In the genomic region with DNA sequence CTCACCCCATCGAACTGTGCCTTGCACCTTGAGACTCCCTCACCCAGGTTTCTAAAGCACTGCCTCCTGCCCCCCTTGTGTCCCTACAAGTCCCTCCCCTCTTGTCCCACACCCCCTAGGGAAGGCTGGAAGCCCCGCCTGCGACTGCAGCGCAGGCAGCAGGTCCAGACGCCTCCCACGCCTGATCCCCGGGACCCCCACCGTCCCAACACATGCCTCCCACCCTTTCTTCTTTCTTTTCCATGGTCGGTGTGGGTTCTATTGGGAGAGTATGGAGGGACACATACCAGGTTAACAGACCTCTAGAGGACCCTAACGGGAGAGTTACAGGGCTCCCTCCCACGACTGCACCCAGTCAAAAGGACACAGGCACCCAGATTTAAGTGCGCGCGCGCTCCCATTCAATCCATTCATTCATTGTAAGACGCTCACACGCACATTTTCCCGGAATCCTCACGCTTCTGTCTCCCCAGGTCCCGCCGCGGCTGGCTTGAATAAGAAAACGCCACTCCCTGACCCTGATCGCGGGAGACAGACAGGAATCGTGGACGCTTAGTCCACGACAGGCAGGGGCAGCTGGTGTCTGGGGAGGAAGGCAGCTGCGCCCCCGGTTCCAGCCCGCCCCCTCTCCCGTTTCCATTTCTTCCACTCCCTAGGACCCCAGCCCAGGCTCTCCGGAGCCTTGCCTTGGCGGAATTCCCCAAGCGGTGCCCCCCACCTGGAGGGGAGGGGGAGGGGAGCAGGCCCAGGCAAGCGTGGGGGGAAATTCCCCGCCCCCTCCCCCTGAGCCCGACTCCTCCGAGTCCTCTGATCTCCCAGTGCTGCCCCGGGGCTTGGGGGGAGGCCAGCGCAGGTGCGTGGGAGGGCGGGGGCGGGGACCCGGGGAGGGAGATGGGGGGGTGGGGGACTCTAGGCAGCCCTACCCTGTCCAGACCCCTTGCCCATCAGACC, we compare ENCODE assay signal across 8 mouse cellular contexts. TPM values are rescaled to one million over a fixed set of nuclear protein-coding genes. Genes with fewer than 3 reads are reported as not detected.
DNase-seq lines count a peak whose midpoint lies in the region; ATAC-seq and TF ChIP-seq lines count a peak whose summit lies in the region.

A gene (minus strand): TSS at position 533 of the 951 bp plus-strand sequence.

- H3K27me3 ChIP-seq in E14TG2a.4 (ENCODE audit: insufficient read depth, low read length), result peaks cover 76% of the 10 kb centered on the region
- H3K27me3 ChIP-seq in hindbrain, embryonic 10.5 days (ENCODE audit: insufficient read depth, poor library complexity, severe bottlenecking), result peaks cover 77% of the 10 kb centered on the region
- H3K27me3 ChIP-seq in midbrain, embryonic 14.5 days (ENCODE audit: control insufficient read depth, insufficient read depth, low read length), result peaks cover 57% of the 10 kb centered on the region

- H3K9me3 ChIP-seq in E14TG2a.4 (ENCODE audit: low read length), result no peaks in the 10 kb centered on the region
- peaks cover 7% of the 10 kb centered on the region; the same call in 1 of the 2 replicates for H3K9me3 ChIP-seq in hindbrain, embryonic 10.5 days
- no peaks in the 10 kb centered on the region for H3K9me3 ChIP-seq in midbrain, embryonic 14.5 days (ENCODE audit: control insufficient read depth, low read length)

- peak within 1 kb of the TSS; percentile 80 for H3K4me3 ChIP-seq in E14TG2a.4 (replicated peaks; ENCODE audit: low read length)
- peak within 1 kb of the TSS; percentile 51 for H3K4me3 ChIP-seq in hindbrain, embryonic 10.5 days
- peak within 1 kb of the TSS; percentile 40 for H3K4me3 ChIP-seq in midbrain, embryonic 14.5 days (replicated peaks; ENCODE audit: low read depth, low read length)

- ATAC-seq in CD4-positive, CD25-positive, alpha-beta regulatory T cell, adult 4 months, result no peak
- ATAC-seq in midbrain, embryonic 14.5 days (ENCODE audit: low FRiP score, low TSS enrichment), result no peak
- no peak for ATAC-seq in erythroblast, adult 5-6 weeks (replicated peaks; ENCODE audit: low FRiP score, poor library complexity, severe bottlenecking)

- H3K4me1 ChIP-seq in E14TG2a.4 (replicated peaks; ENCODE audit: low read depth, low read length), result peaks cover 69% of the 10 kb centered on the region
- H3K4me1 ChIP-seq in hindbrain, embryonic 10.5 days (replicated peaks), result peaks cover 41% of the 10 kb centered on the region
- H3K4me1 ChIP-seq in midbrain, embryonic 14.5 days (ENCODE audit: control insufficient read depth, insufficient read depth, low read length), result peaks cover 22% of the 10 kb centered on the region

- H3K36me3 ChIP-seq in E14TG2a.4 (ENCODE audit: insufficient read depth, low read length), result no peaks in the 10 kb centered on the region
- peaks cover 3% of the 10 kb centered on the region; the same call in 1 of the 2 replicates for H3K36me3 ChIP-seq in hindbrain, embryonic 10.5 days
- peaks cover 2% of the 10 kb centered on the region; the same call in 1 of the 2 replicates for H3K36me3 ChIP-seq in midbrain, embryonic 14.5 days (ENCODE audit: control insufficient read depth, insufficient read depth, low read length)

- DNase-seq in CD4-positive, CD25-positive, alpha-beta regulatory T cell, adult 2 months (ENCODE audit: low read depth, low spot score), result peak; percentile 55
- no peak for DNase-seq in hindbrain, embryonic 10.5 days (ENCODE audit: low spot score)
- DNase-seq in midbrain, embryonic 14.5 days, result peak; percentile 79
- no peak for DNase-seq in spleen, postnatal 36 days (ENCODE audit: low spot score in 2 of 2)
- DNase-seq in frontal cortex, postnatal 14 days (ENCODE audit: low spot score in 2 of 2), result no peak

- H3K9ac ChIP-seq in midbrain, embryonic 14.5 days (replicated peaks; ENCODE audit: low read length), result peak within 1 kb of the TSS; percentile 59

- WGBS in hindbrain, embryonic 10.5 days, result under 1% methylated on average over 45 of the region's 45 CpGs
- under 1% methylated on average over 44 of the region's 45 CpGs for WGBS in midbrain, embryonic 14.5 days

- peak within 1 kb of the TSS; percentile 79 for H3K4me2 ChIP-seq in midbrain, embryonic 14.5 days (ENCODE audit: low read length)

- H3K27ac ChIP-seq in hindbrain, embryonic 10.5 days, result peak within 1 kb of the TSS; percentile 50
- H3K27ac ChIP-seq in midbrain, embryonic 14.5 days (replicated peaks; ENCODE audit: low read depth, low read length), result no peak within 1 kb of the TSS

- no peak for TF ChIP-seq CTCF in E14TG2a.4 (conservative IDR thresholded peaks at IDR 0.05; ENCODE audit: low read length)

RNA-seq across cellular contexts. Expression of the gene that starts here (rescaled TPM):
- 1 to 10 TPM; 1.8 to 2.4 TPM for polyA plus RNA-seq in CD4-positive, CD25-positive, alpha-beta regulatory T cell, adult 4 months (2017; shearing (Covaris generic))
- 3.4 and 4.3 TPM in 2 replicates for polyA plus RNA-seq in hindbrain, embryonic 10.5 days (2016; fragmentation: Nextera tagmentation; extraction: Ambion mirVana)
- polyA plus RNA-seq in midbrain, embryonic 14.5 days (2014; fragmentation: Nextera tagmentation; extraction: Ambion mirVana), result 0.71 and 0.80 TPM in 2 replicates
- total RNA-seq in erythroblast, adult 5-6 weeks (2015; ENCODE audit: low replicate concordance), result not detected in 2 replicates
- not detected in 2 replicates for total RNA-seq in erythroblast, adult 5-6 weeks (2017; ENCODE audit: low replicate concordance)

Comparison
In these comparisons a context has a peak if more than half of its experiments do, and no peak if none do; other contexts are left out.
1. Peak in DNase-seq, H3K4me3 ChIP-seq, H3K9ac ChIP-seq and H3K4me2 ChIP-seq in midbrain, embryonic 14.5 days; RNA of the gene not detected or under 1 TPM.